Comparison of ENCODE assay signal across 23 mouse cellular contexts in genomic region chr13:23372433-23372832, GRCm38 (mm10). TPM values are rescaled to one million over a fixed set of nuclear protein-coding genes. Genes with fewer than 3 reads are reported as not detected.
A peak's percentile ranks its signal among the peaks of the same experiment; 100 is the strongest.
DNase-seq lines count a peak whose midpoint lies in the region; ATAC-seq and TF ChIP-seq lines count a peak whose summit lies in the region.
"Had no signal": no experiment of that assay in that cellular context is flagged by ENCODE, and none has a peak within 500 bp of the region (broad histone marks: within the 10 kb centered on the region; RNA-seq: fewer than 3 reads in every experiment).

No protein-coding gene starts in this region.

- no peak for TF ChIP-seq POLR2A in myocyte (IDR thresholded peaks at IDR 0.05; ENCODE audit: insufficient read length, low read depth)

- H3K79me2 ChIP-seq in C2C12 (ENCODE audit: control insufficient read depth, insufficient read depth) (peaks cover 13% of the 10 kb centered on the region), myocyte (ENCODE audit: control insufficient read depth, insufficient read depth) (peaks cover 13% of the 10 kb centered on the region)

- TF ChIP-seq CTCF in C2C12 (IDR thresholded peaks at IDR 0.05; ENCODE audit: control insufficient read depth, insufficient read depth, insufficient read length), result no peak

- no peaks in the 10 kb centered on the region for H3K27me3 ChIP-seq in C2C12 (ENCODE audit: control insufficient read depth, insufficient read depth, insufficient read length)
- no peaks in the 10 kb centered on the region for H3K27me3 ChIP-seq in myocyte (ENCODE audit: control insufficient read depth, insufficient read depth, insufficient read length)
- H3K27me3 ChIP-seq: CH12.LX; embryonic facial prominence, embryonic 13.5 days; forebrain, embryonic 13.5 days; forebrain, embryonic 15.5 days had no signal

- H3K79me3 ChIP-seq in C2C12 (ENCODE audit: low read depth), result peaks cover 10% of the 10 kb centered on the region

- H3ac ChIP-seq in C2C12 (ENCODE audit: control insufficient read depth, insufficient read length, low read depth) (no peak overlapping the region), myocyte (ENCODE audit: control insufficient read depth, insufficient read length) (no peak overlapping the region)

- no peak for ATAC-seq in activated CD4-positive, CD25-positive, alpha-beta regulatory T cell, adult 4 months
- ATAC-seq: CD4-positive, CD25-positive, alpha-beta regulatory T cell, adult 4 months; forebrain, embryonic 13.5 days; forebrain, embryonic 15.5 days; forebrain, postnatal 0 days; Patski had no signal

- no peak overlapping the region for H3K4me3 ChIP-seq in C2C12 (ENCODE audit: insufficient read depth, poor library complexity, severe bottlenecking)
- H3K4me3 ChIP-seq in myocyte, result no peak overlapping the region
- H3K4me3 ChIP-seq: embryonic facial prominence, embryonic 13.5 days; forebrain, embryonic 13.5 days; forebrain, embryonic 15.5 days had no signal

- peak overlapping the region; percentile 39 for H3K4me2 ChIP-seq in myocyte (ENCODE audit: low read depth)
- H3K4me2 ChIP-seq: embryonic facial prominence, embryonic 13.5 days; forebrain, embryonic 13.5 days; forebrain, embryonic 15.5 days had no signal

- peak; percentile 10 for DNase-seq in gastrocnemius, postnatal 10 days
- DNase-seq in gastrocnemius, adult 8-10 months (ENCODE audit: low spot score in 2 of 2), result no peak
- DNase-seq in heart, adult 11 months, result peak; percentile 68
- no peak for DNase-seq in heart, postnatal 4 days
- DNase-seq: adrenal gland, adult 8-10 months; adrenal gland, postnatal 14 days; adrenal gland, postnatal 36 days; cerebellum, adult 11-12 months; cerebellum, adult 2 months; cerebellum, adult 9-10 months; cerebellum, postnatal 10 days; cerebellum, postnatal 25 days; forebrain, postnatal 0 days had no signal

- H3K36me3 ChIP-seq in C2C12 (ENCODE audit: control insufficient read depth, insufficient read depth) (no peaks in the 10 kb centered on the region), myocyte (ENCODE audit: control insufficient read depth, insufficient read depth) (no peaks in the 10 kb centered on the region)
- H3K36me3 ChIP-seq: embryonic facial prominence, embryonic 13.5 days; G1E had no signal

TF ChIP-seq in C2C12, 6 proteins besides CTCF, POLR2A, EP300 and RAD21:
- no peak for TF ChIP-seq MYOG (IDR thresholded peaks at IDR 0.05; ENCODE audit: control insufficient read depth, extremely low read depth, insufficient read length)
- TF ChIP-seq MYOD1 (IDR thresholded peaks at IDR 0.05; ENCODE audit: control insufficient read depth, insufficient read length, low read depth), result peak; percentile 54

TF ChIP-seq in myocyte, 11 proteins besides CTCF, POLR2A, EP300 and RAD21:
- no peak for TF ChIP-seq MAX (IDR thresholded peaks at IDR 0.05; ENCODE audit: low read depth)
- peak; percentile 88 to 94 (median 92) for TF ChIP-seq MYOD1 (IDR thresholded peaks at IDR 0.05; ENCODE audit: control insufficient read depth in 1 of 3, insufficient read length in 2 of 3, low read depth in 2 of 3)
- no peak for TF ChIP-seq SRF (IDR thresholded peaks at IDR 0.05; ENCODE audit: control insufficient read depth, insufficient read length, low read depth)
- peak in 2 of 3 experiments; percentile 29 to 93 for TF ChIP-seq MYOG (IDR thresholded peaks at IDR 0.05; ENCODE audit: control insufficient read depth in 1 of 3, insufficient read depth in 1 of 3, insufficient read length in 2 of 3, low read depth in 2 of 3)
- TF ChIP-seq REST (IDR thresholded peaks at IDR 0.05; ENCODE audit: insufficient read depth, insufficient read length), result no peak
- TF ChIP-seq E2F4 (IDR thresholded peaks at IDR 0.05; ENCODE audit: insufficient read depth), result no peak
- no peak for TF ChIP-seq CEBPB (IDR thresholded peaks at IDR 0.05; ENCODE audit: insufficient read depth, poor library complexity, severe bottlenecking)
- no peak for TF ChIP-seq USF1 (IDR thresholded peaks at IDR 0.05; ENCODE audit: low read depth)
- TF ChIP-seq TCF3 (IDR thresholded peaks at IDR 0.05; ENCODE audit: insufficient read length, low read depth), result peak; percentile 43
- TF ChIP-seq POLR2AphosphoS2 (IDR thresholded peaks at IDR 0.05; ENCODE audit: insufficient read length, low read depth), result no peak
- peak; percentile 85 for TF ChIP-seq TCF12 (IDR thresholded peaks at IDR 0.05; ENCODE audit: insufficient read depth, poor library complexity, severe bottlenecking)

RNA-seq across cellular contexts. Expression of gene Zfp322a, which starts 3.4 kb away (rescaled TPM):
- 10 to 100 TPM; 13.2 to 20.8 TPM for total RNA-seq in gastrocnemius, postnatal 10 days (2021)
- total RNA-seq in gastrocnemius, adult 8-10 months (2022), result 10 to 100 TPM in 1 of 4 experiments, 1 to 10 TPM in 3; 7.2 to 11.7 (median 8.3) TPM
- 10 to 100 TPM; 17.6 to 23.5 TPM for total RNA-seq in heart, postnatal 4 days (2021)
- polyA plus RNA-seq in C2C12 (2012; fragmentation: generic; extraction: Trizol) (2.1 TPM), myocyte (2012; fragmentation: generic; extraction: Trizol) (4.3 TPM)
- polyA plus RNA-seq in activated CD4-positive, CD25-positive, alpha-beta regulatory T cell, adult 4 months (2017; shearing (Covaris generic)), result 10 to 100 TPM; 29.2 to 34.1 TPM

RNA-seq across cellular contexts. Expression of gene Abt1, which starts 51.2 kb away (rescaled TPM):
- 1 to 10 TPM; 4.8 to 5.3 TPM for total RNA-seq in gastrocnemius, postnatal 10 days (2021)
- 1 to 10 TPM; 3.2 to 4.8 (median 4.0) TPM for total RNA-seq in gastrocnemius, adult 8-10 months (2022)
- 1 to 10 TPM; 5.0 to 5.6 TPM for total RNA-seq in heart, postnatal 4 days (2021)
- polyA plus RNA-seq in C2C12 (2012; fragmentation: generic; extraction: Trizol) (11.2 TPM), myocyte (2012; fragmentation: generic; extraction: Trizol) (7.4 TPM)
- 10 to 100 TPM; 10.4 to 11.1 TPM for polyA plus RNA-seq in activated CD4-positive, CD25-positive, alpha-beta regulatory T cell, adult 4 months (2017; shearing (Covaris generic))

Comparison
In these comparisons a context has a peak if more than half of its experiments do, and no peak if none do; other contexts are left out.
1. DNase-seq: peak in gastrocnemius, postnatal 10 days (single experiment) and heart, adult 11 months (single experiment); none in gastrocnemius, adult 8-10 months (0 of 2) and heart, postnatal 4 days (single experiment).